Mouse (Mus musculus): ENCODE data around the gene Pced1b. TPM values are rescaled to one million over a fixed set of nuclear protein-coding genes. Genes with fewer than 3 reads are reported as not detected.

Pced1b gene
- polyA plus RNA-seq, 1 experiment from 2014 or later, result 5.5 TPM

DNA sequence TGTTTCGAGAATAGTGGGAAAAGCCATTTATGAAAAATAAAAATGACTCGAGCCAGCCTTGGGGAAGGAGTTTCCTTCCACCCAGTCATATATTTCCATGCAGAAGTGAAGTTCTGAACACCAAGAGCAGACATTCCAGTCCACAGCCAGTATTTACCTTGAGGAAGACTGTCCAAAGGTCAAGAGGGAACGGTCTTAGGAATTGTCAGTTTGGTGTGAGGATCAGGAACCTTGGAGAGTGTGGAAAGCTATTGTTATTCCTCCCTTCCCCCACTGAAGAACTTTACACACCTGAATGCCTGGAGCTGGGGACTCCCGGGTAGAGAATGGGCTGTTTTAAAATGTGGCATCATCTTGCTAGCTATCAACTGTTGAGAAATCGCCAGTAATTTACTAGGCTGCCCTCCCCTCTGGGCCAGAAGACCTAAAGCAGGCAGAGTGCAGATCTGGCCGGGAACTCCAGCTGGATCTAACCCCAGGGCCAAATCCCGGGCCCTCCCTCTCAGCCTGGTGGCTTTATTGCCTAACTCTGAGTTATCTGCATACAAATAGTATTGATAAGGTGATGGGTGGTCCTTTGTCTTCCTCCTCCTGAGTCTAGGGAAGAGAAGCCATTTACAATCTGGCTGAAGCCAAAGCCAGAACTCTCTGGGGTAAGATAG is 129.3 kb downstream of the Pced1b start:
- H3K27me3 ChIP-seq (ENCODE audit: insufficient read depth, low read length), result no peaks in the 10 kb centered on the region
- H3K4me1 ChIP-seq (ENCODE audit: insufficient read depth), result peaks cover 14% of the 10 kb centered on the region; the same call in 1 of the 2 replicates
- ATAC-seq (ENCODE audit: insufficient read depth), result 0 out of 2 replicates have a peak, but pooled peaks have one; percentile 15
- H3K36me3 ChIP-seq (ENCODE audit: insufficient read depth), result no peaks in the 10 kb centered on the region
- H3K9ac ChIP-seq, result no peak overlapping the region
- no peak for DNase-seq
- no peaks in the 10 kb centered on the region for H3K9me3 ChIP-seq (ENCODE audit: low read depth, low read length)
- WGBS, result 40% methylated on average over 7 of the region's 7 CpGs
- 0 out of 2 replicates have a peak overlapping the region, but pooled peaks have one; percentile 6 for H3K27ac ChIP-seq (ENCODE audit: low read depth)
- TF ChIP-seq CTCF (IDR thresholded peaks at IDR 0.05; ENCODE audit: low read depth), result no peak
- H3K4me3 ChIP-seq (ENCODE audit: low read depth, low read length), result no peak overlapping the region
- H3K4me2 ChIP-seq, result peak overlapping the region; percentile 46

DNA sequence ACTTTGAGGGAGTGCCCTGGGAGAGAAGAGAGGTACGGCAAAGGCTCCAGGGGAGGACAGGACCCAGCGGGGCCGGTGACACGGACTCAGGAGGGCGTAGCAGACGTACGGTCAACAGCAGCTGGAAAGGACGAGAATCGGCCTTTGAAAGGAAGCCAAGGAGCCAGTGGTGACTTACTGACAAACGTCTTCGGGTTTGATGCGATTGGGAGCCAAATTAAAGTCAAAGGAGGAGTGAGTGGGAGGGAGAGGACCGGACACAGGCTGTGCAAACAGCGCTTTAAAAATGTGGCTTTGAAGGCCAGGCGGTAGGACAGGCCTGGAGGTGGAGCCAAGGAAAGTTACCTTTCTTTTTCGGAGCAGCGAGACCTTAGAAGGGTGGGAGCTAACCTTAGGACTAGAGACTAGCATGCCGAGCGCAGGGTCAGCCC is 129.9 kb downstream of the Pced1b start:
- 15% methylated on average over 19 of the region's 19 CpGs for WGBS
- Histone ChIP-seq H3K36me3 (ENCODE audit: insufficient read depth) (no peaks in the 10 kb centered on the region), H3K4me3 (ENCODE audit: low read depth, low read length) (peak overlapping the region; percentile 1; the same call in 1 of the 2 replicates), H3K4me2 (peak overlapping the region; percentile 46), H3K9me3 (ENCODE audit: low read depth, low read length) (no peaks in the 10 kb centered on the region), H3K9ac (peak overlapping the region; percentile 11; the same call in 1 of the 2 replicates), H3K27me3 (ENCODE audit: insufficient read depth, low read length) (no peaks in the 10 kb centered on the region), H3K4me1 (ENCODE audit: insufficient read depth) (peaks cover 14% of the 10 kb centered on the region; the same call in 1 of the 2 replicates), H3K27ac (ENCODE audit: low read depth) (0 out of 2 replicates have a peak overlapping the region, but pooled peaks have one; percentile 6)
- peak; percentile 46; the same call in 1 of the 2 replicates for ATAC-seq (ENCODE audit: insufficient read depth)
- no peak for TF ChIP-seq CTCF (IDR thresholded peaks at IDR 0.05; ENCODE audit: low read depth)
- peak; percentile 73 for DNase-seq

DNA sequence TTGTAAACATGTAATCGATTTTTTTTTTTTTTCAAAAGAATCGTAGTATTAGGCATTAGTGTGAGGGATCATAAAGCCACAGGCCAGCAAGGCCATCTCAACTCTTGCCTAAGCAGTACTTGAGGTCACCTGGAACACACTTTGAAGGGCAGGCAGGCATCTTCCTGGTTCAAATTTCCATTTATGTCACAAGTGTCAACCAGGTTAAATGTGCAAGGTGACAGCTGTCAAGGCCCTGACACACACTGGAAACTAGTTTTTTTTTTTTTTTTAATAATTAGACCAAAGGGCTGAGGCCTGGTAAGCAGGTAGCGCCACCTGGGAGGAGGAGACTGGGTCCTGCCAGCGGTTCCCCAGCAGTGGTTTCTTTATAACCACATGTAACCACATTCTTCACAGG is 131.2 kb downstream of the Pced1b start:
- no peak for TF ChIP-seq CTCF (IDR thresholded peaks at IDR 0.05; ENCODE audit: low read depth)
- no peak overlapping the region for H3K27ac ChIP-seq (ENCODE audit: low read depth)
- H3K36me3 ChIP-seq (ENCODE audit: insufficient read depth), result no peaks in the 10 kb centered on the region
- no peak overlapping the region for H3K4me3 ChIP-seq (ENCODE audit: low read depth, low read length)
- H3K9ac ChIP-seq, result no peak overlapping the region
- 83% methylated on average over 4 of the region's 4 CpGs for WGBS
- no peaks in the 10 kb centered on the region for H3K9me3 ChIP-seq (ENCODE audit: low read depth, low read length)
- no peak overlapping the region for H3K4me2 ChIP-seq
- no peaks in the 10 kb centered on the region for H3K27me3 ChIP-seq (ENCODE audit: insufficient read depth, low read length)
- H3K4me1 ChIP-seq (ENCODE audit: insufficient read depth), result peaks cover 14% of the 10 kb centered on the region; the same call in 1 of the 2 replicates
- ATAC-seq (ENCODE audit: insufficient read depth) (no peak), DNase-seq (no peak)

DNA sequence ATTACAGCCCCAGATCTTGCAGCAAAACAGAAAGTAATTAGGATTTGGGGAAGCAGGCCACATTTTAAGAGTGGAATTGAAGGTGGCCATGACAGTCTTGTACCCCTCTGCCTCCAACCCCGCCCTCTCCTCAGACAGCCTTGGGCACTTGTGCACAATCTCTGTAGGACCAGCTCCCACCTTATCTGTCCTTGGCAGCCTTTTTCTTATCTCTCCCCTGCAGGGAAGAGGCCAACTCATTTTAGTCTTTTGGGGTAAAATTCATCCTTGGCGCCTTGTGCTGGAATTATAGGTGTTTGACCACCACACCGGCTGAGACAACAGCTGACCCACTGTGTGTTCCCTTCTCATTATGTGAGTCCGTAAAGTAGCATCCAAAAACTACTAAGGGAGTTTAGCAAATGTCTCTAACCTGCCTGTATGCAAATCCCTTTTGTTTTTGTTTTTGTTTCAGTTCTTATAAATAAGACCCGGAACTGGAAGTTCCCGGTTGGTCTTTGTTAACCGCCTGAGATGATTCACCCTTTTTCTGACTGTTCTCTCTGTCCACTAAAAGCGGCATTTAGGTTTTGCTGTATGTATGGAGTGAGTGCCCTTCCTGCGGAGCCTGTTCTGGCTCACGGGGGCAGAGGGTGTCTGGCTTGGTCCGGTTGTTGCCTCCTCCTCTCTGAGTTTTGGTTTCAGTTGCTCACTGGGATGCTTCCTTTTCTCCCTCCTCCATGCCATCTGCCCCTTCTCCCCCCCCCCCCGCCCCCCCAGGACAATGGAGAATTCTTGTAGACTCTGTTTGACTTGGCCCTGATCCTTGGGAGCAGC is 132.8 kb downstream of the Pced1b start:
- Histone ChIP-seq H3K4me1 (ENCODE audit: insufficient read depth) (peaks cover 9% of the 10 kb centered on the region; the same call in 1 of the 2 replicates), H3K36me3 (ENCODE audit: insufficient read depth) (no peaks in the 10 kb centered on the region), H3K9ac (no peak overlapping the region), H3K4me3 (ENCODE audit: low read depth, low read length) (no peak overlapping the region), H3K27me3 (ENCODE audit: insufficient read depth, low read length) (no peaks in the 10 kb centered on the region), H3K9me3 (ENCODE audit: low read depth, low read length) (no peaks in the 10 kb centered on the region), H3K4me2 (peak overlapping the region; percentile 31; the same call in 1 of the 2 replicates), H3K27ac (ENCODE audit: low read depth) (no peak overlapping the region)
- ATAC-seq (ENCODE audit: insufficient read depth) (no peak), DNase-seq (no peak)
- 55% methylated on average over 11 of the region's 12 CpGs for WGBS
- no peak for TF ChIP-seq CTCF (IDR thresholded peaks at IDR 0.05; ENCODE audit: low read depth)

DNA sequence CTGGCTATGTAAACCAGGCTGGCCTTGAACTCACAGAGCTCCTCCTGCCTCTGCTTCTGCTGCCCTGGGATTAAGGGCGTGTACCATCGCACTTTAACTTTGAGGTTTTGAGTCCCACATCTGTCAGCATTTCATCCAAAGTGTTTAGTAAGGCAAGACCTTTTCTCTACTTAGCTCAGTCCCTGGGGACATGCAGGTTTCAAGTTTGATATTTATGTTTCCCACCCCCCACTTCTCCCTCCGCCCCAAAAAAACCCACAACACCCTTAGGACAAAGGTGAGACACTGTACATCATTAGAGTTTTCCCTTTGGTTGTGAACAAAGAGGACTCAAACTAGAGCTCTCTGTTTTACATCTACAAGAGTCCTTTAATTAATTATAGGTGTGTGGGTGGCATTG is 135.7 kb downstream of the Pced1b start:
- ATAC-seq (ENCODE audit: insufficient read depth), result no peak
- WGBS, result 86% methylated on average over 3 of the region's 3 CpGs
- H3K27ac ChIP-seq (ENCODE audit: low read depth), result no peak overlapping the region

DNA sequence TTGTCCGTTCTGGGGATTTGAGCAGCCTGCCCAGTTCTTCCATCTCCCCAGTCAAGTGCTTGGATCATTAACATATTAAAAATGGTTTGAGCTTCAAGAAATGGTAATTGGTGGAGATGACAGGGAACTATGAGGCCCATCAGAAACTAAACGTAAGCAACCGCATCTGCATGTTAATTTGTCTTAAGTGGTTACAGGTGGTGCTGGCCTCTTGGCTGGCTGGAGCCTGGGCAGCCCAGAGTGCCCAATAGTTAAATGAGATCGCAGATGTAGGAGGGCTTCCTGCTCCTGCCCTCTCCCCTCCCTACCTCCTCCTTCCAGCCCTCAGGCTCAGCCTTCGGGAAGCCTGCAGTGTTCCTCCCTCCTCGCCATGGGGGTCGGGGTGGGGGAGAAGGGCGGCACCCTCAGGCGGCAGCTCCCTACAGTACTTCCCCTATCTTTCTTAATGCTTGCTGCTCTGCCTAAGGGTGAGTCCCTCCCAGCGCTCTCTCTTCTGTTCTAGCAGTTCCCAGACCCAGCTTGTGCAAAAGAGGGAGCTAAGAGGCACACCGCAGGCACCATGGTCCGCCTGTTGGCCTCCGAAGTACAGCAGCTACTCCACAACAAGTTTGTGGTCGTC is 136.7 kb downstream of the Pced1b start:
- WGBS, result 73% methylated on average over 14 of the region's 14 CpGs
- TF ChIP-seq CTCF (IDR thresholded peaks at IDR 0.05; ENCODE audit: low read depth), result no peak
- ATAC-seq (ENCODE audit: insufficient read depth), result no peak

More for the DNA sequence above, 135.7 kb downstream of the Pced1b start:
- no peak for TF ChIP-seq CTCF (IDR thresholded peaks at IDR 0.05; ENCODE audit: low read depth)
- H3K4me3 ChIP-seq (ENCODE audit: low read depth, low read length), result no peak overlapping the region
- no peaks in the 10 kb centered on the region for H3K9me3 ChIP-seq (ENCODE audit: low read depth, low read length)
- H3K27me3 ChIP-seq (ENCODE audit: insufficient read depth, low read length), result no peaks in the 10 kb centered on the region
- H3K36me3 ChIP-seq (ENCODE audit: insufficient read depth), result no peaks in the 10 kb centered on the region
- H3K4me1 ChIP-seq (ENCODE audit: insufficient read depth), result no peaks in the 10 kb centered on the region
- H3K9ac ChIP-seq, result no peak overlapping the region
- DNase-seq, result no peak
- H3K4me2 ChIP-seq, result no peak overlapping the region

More for the DNA sequence above, 136.7 kb downstream of the Pced1b start:
- Histone ChIP-seq H3K27me3 (ENCODE audit: insufficient read depth, low read length) (no peaks in the 10 kb centered on the region), H3K27ac (ENCODE audit: low read depth) (no peak overlapping the region), H3K4me1 (ENCODE audit: insufficient read depth) (no peaks in the 10 kb centered on the region), H3K4me3 (ENCODE audit: low read depth, low read length) (no peak overlapping the region), H3K9me3 (ENCODE audit: low read depth, low read length) (no peaks in the 10 kb centered on the region), H3K9ac (no peak overlapping the region), H3K36me3 (ENCODE audit: insufficient read depth) (no peaks in the 10 kb centered on the region), H3K4me2 (no peak overlapping the region)
- no peak for DNase-seq

Data from lung, embryonic 14.5 days (tissue).